Mouse (Mus musculus): ENCODE data around the gene Insr. TPM values are rescaled to one million over a fixed set of nuclear protein-coding genes. Genes with fewer than 3 reads are reported as not detected.

The Insr gene
- total and polyA plus RNA-seq, 3 experiments: 2.1 to 4.6 (median 3.0) TPM

GRCm38 (mm10) chr8:3236277-3236676 lies 43.1 kb downstream of the Insr start:
- H3K9ac ChIP-seq (ENCODE audit: insufficient read depth, low read depth): no peak overlapping the region
- dilution Hi-C loops (cut with MboI; ENCODE audit: extremely low pct_ligation_motif_present, extremely low pct_unique_long_range_greater_than_20kb, low sequenced_read_pairs) (no loop called here), in situ Hi-C loops (cut with MboI; ENCODE audit: low pct_ligation_motif_present, low pct_unique_long_range_greater_than_20kb, low sequenced_read_pairs) (no loop called here)
- peaks cover 0 to 17% of the 10 kb centered on the region in 2 experiments for H3K36me3 ChIP-seq (replicated peaks in 1 of 2; ENCODE audit: control insufficient read depth in 1 of 2, insufficient read depth in 1 of 2, low read length in 1 of 2)
- no peaks in the 10 kb centered on the region for H3K27me3 ChIP-seq (replicated peaks)
- H3K4me1 ChIP-seq (ENCODE audit: control insufficient read depth in 1 of 2, insufficient read depth in 2 of 2): no peaks in the 10 kb centered on the region
- H3K27ac ChIP-seq (ENCODE audit: insufficient read depth, low read depth): no peak overlapping the region
- DNase-seq (ENCODE audit: extremely low read depth): no peak
- H3K4me2 ChIP-seq (ENCODE audit: insufficient read depth, low read depth, poor library complexity, severe bottlenecking): no peak overlapping the region
- TF ChIP-seq USF1 (IDR thresholded peaks at IDR 0.05; ENCODE audit: low read depth, low read length) (no peak), SMC3 (IDR thresholded peaks at IDR 0.05; ENCODE audit: low read depth, low read length) (no peak), NRF1 (IDR thresholded peaks at IDR 0.05; ENCODE audit: low read depth, low read length) (no peak), EP300 (IDR thresholded peaks at IDR 0.05; ENCODE audit: low read length) (no peak)
- no peaks in the 10 kb centered on the region for H3K79me2 ChIP-seq (replicated peaks; ENCODE audit: control insufficient read depth, extremely low read depth, insufficient read depth, poor library complexity, severe bottlenecking)
- no peak overlapping the region for H3K4me3 ChIP-seq (replicated peaks in 1 of 3; ENCODE audit: low read depth in 2 of 3, low read length in 2 of 3, poor library complexity in 1 of 3)
- no peaks in the 10 kb centered on the region for H3K9me3 ChIP-seq (replicated peaks; ENCODE audit: low read length)

- DNase-seq (ENCODE audit: extremely low read depth): no peak
- no peak overlapping the region for H3K4me3 ChIP-seq (replicated peaks in 1 of 3; ENCODE audit: low read depth in 2 of 3, low read length in 2 of 3, poor library complexity in 1 of 3)
- dilution Hi-C loops (cut with MboI; ENCODE audit: extremely low pct_ligation_motif_present, extremely low pct_unique_long_range_greater_than_20kb, low sequenced_read_pairs) (no loop called here), in situ Hi-C loops (cut with MboI; ENCODE audit: low pct_ligation_motif_present, low pct_unique_long_range_greater_than_20kb, low sequenced_read_pairs) (no loop called here)
- TF ChIP-seq RAD21 (IDR thresholded peaks at IDR 0.05; ENCODE audit: low read depth, low read length) (no peak), ZMIZ1 (IDR thresholded peaks at IDR 0.05; ENCODE audit: low read depth, low read length) (no peak), POLR2AphosphoS2 (IDR thresholded peaks at IDR 0.05; ENCODE audit: low read depth, low read length) (no peak), CHD1 (IDR thresholded peaks at IDR 0.05; ENCODE audit: low read depth, low read length) (no peak), TBP (conservative IDR thresholded peaks at IDR 0.05; ENCODE audit: low read depth, low read length) (no peak)
- no peak overlapping the region for H3K4me2 ChIP-seq (ENCODE audit: insufficient read depth, low read depth, poor library complexity, severe bottlenecking)
- no peaks in the 10 kb centered on the region for H3K27me3 ChIP-seq (replicated peaks)
- H3K27ac ChIP-seq (ENCODE audit: insufficient read depth, low read depth): no peak overlapping the region
- H3K4me1 ChIP-seq (ENCODE audit: control insufficient read depth in 1 of 2, insufficient read depth in 2 of 2): no peaks in the 10 kb centered on the region
- H3K36me3 ChIP-seq (replicated peaks in 1 of 2; ENCODE audit: control insufficient read depth in 1 of 2, insufficient read depth in 1 of 2, low read length in 1 of 2): peaks cover 0 to 17% of the 10 kb centered on the region in 2 experiments
- no peak overlapping the region for H3K9ac ChIP-seq (ENCODE audit: insufficient read depth, low read depth)
- no peaks in the 10 kb centered on the region for H3K9me3 ChIP-seq (replicated peaks; ENCODE audit: low read length)
- H3K79me2 ChIP-seq (replicated peaks; ENCODE audit: control insufficient read depth, extremely low read depth, insufficient read depth, poor library complexity, severe bottlenecking): no peaks in the 10 kb centered on the region
Observed at GRCm38 (mm10) chr8:3234569-3234968, 44.8 kb downstream of the Insr start.

GRCm38 (mm10) chr8:3232601-3233000 lies 46.8 kb downstream of the Insr start:
- no peaks in the 10 kb centered on the region for H3K27me3 ChIP-seq (replicated peaks)
- no peak overlapping the region for H3K4me3 ChIP-seq (replicated peaks in 1 of 3; ENCODE audit: low read depth in 2 of 3, low read length in 2 of 3, poor library complexity in 1 of 3)
- peaks cover 0 to 14% of the 10 kb centered on the region in 2 experiments for H3K36me3 ChIP-seq (replicated peaks in 1 of 2; ENCODE audit: control insufficient read depth in 1 of 2, insufficient read depth in 1 of 2, low read length in 1 of 2)
- H3K4me2 ChIP-seq (ENCODE audit: insufficient read depth, low read depth, poor library complexity, severe bottlenecking): no peak overlapping the region
- H3K9ac ChIP-seq (ENCODE audit: insufficient read depth, low read depth): no peak overlapping the region
- H3K4me1 ChIP-seq (ENCODE audit: control insufficient read depth in 1 of 2, insufficient read depth in 2 of 2): peaks cover 0 to 5% of the 10 kb centered on the region in 2 experiments; a peak in 2 of 4 replicates
- TF ChIP-seq ZKSCAN1 (IDR thresholded peaks at IDR 0.05; ENCODE audit: borderline replicate concordance, low read depth, low read length) (no peak), NRF1 (IDR thresholded peaks at IDR 0.05; ENCODE audit: low read depth, low read length) (no peak), MAX (IDR thresholded peaks at IDR 0.05; ENCODE audit: low read length) (no peak), USF1 (IDR thresholded peaks at IDR 0.05; ENCODE audit: low read depth, low read length) (no peak), ZMIZ1 (IDR thresholded peaks at IDR 0.05; ENCODE audit: low read depth, low read length) (no peak), USF2 (conservative IDR thresholded peaks at IDR 0.05; ENCODE audit: low read depth, low read length) (no peak), JUND (conservative IDR thresholded peaks at IDR 0.05; ENCODE audit: low read depth, low read length) (no peak), TCF12 (IDR thresholded peaks at IDR 0.05; ENCODE audit: low read depth, low read length) (no peak), RAD21 (IDR thresholded peaks at IDR 0.05; ENCODE audit: low read depth, low read length) (no peak), MYC (IDR thresholded peaks at IDR 0.05; ENCODE audit: low read depth, low read length) (no peak), MEF2A (IDR thresholded peaks at IDR 0.05; ENCODE audit: borderline replicate concordance, low read depth, low read length) (no peak), ELF1 (IDR thresholded peaks at IDR 0.05; ENCODE audit: low read depth, low read length) (no peak), TBP (conservative IDR thresholded peaks at IDR 0.05; ENCODE audit: low read depth, low read length) (no peak), E2F4 (IDR thresholded peaks at IDR 0.05; ENCODE audit: insufficient replicate concordance, low read depth, low read length) (no peak), SIN3A (IDR thresholded peaks at IDR 0.05; ENCODE audit: low read length) (no peak)
- H3K27ac ChIP-seq (ENCODE audit: insufficient read depth, low read depth): no peak overlapping the region
- in situ Hi-C loops (cut with MboI; ENCODE audit: low pct_ligation_motif_present, low pct_unique_long_range_greater_than_20kb, low sequenced_read_pairs): no loop called here
- dilution Hi-C loops (cut with MboI; ENCODE audit: extremely low pct_ligation_motif_present, extremely low pct_unique_long_range_greater_than_20kb, low sequenced_read_pairs): no loop called here
- no peak for DNase-seq (ENCODE audit: extremely low read depth)
- no peaks in the 10 kb centered on the region for H3K79me2 ChIP-seq (replicated peaks; ENCODE audit: control insufficient read depth, extremely low read depth, insufficient read depth, poor library complexity, severe bottlenecking)
- H3K9me3 ChIP-seq (replicated peaks; ENCODE audit: low read length): no peaks in the 10 kb centered on the region

Data from CH12.LX (cell line).